In the genomic region with DNA sequence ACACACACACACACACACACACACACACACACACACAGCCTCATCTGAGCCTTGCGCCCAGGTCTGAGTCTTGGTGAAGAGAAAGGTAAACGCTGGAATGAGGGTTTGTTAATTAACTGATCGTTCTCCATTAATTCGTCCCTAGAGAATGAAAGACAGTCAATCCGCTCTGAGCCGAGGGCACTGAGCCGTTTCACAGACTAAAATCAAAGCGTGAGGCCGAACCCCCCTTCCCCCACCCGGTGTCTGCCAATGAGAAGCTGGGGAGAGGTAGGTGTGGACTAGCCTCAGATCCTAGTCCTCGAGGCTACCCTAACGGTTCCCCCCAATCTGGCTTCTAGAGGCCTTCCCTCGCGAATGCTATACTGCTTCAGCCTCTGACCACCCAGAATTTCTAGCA, we compare ENCODE assay signal across 12 mouse cellular contexts. TPM values are rescaled to one million over a fixed set of nuclear protein-coding genes. Genes with fewer than 3 reads are reported as not detected.
A peak's percentile ranks its signal among the peaks of the same experiment; 100 is the strongest.
DNase-seq lines count a peak whose midpoint lies in the region; ATAC-seq lines count a peak whose summit lies in the region.
"Had no signal": no experiment of that assay in that cellular context is flagged by ENCODE, and none has a peak within 500 bp of the region (broad histone marks: within the 10 kb centered on the region; RNA-seq: fewer than 3 reads in every experiment).

No protein-coding gene starts in this region.

- WGBS in midbrain, embryonic 11.5 days = 1% methylated on average over 14 of the region's 14 CpGs

- no peak for ATAC-seq in midbrain, embryonic 11.5 days (ENCODE audit: low FRiP score)

- H3K9ac ChIP-seq in midbrain, embryonic 11.5 days (ENCODE audit: low read length) = peak overlapping the region; percentile 76
- H3K9ac ChIP-seq: heart, embryonic 15.5 days had no signal

- peak overlapping the region; percentile 59 for H3K4me3 ChIP-seq in midbrain, embryonic 11.5 days (ENCODE audit: low read depth, low read length)

- peak; percentile 32 for DNase-seq in embryo, embryonic 10.5 days (ENCODE audit: low spot score)
- no peak for DNase-seq in embryo, embryonic 10 days (ENCODE audit: low spot score)
- peak; percentile 45 for DNase-seq in retina, postnatal 1 day
- DNase-seq in retina, embryonic 14.5 days (ENCODE audit: low spot score) = no peak
- DNase-seq in midbrain, embryonic 11.5 days (ENCODE audit: low spot score, missing footprints) = peak; percentile 96
- DNase-seq in T-cell, adult 2 months (ENCODE audit: low spot score) = no peak
- no peak for DNase-seq in lung, adult 18-20 months
- no peak for DNase-seq in right cerebral cortex, adult 2 months (ENCODE audit: low spot score in 2 of 2)
- DNase-seq: adrenal gland, postnatal 25 days; gastrocnemius, postnatal 36 days had no signal

- no peaks in the 10 kb centered on the region for H3K36me3 ChIP-seq in midbrain, embryonic 11.5 days (ENCODE audit: control insufficient read depth, insufficient read depth, low read length)
- H3K36me3 ChIP-seq: heart, embryonic 15.5 days had no signal

- peak overlapping the region; percentile 84 for H3K4me2 ChIP-seq in midbrain, embryonic 11.5 days

- H3K9me3 ChIP-seq in midbrain, embryonic 11.5 days (ENCODE audit: control insufficient read depth, low read length) = no peaks in the 10 kb centered on the region
- H3K9me3 ChIP-seq: heart, embryonic 15.5 days had no signal

- H3K4me1 ChIP-seq in midbrain, embryonic 11.5 days (ENCODE audit: control insufficient read depth, insufficient read depth, low read length) = peaks cover 41% of the 10 kb centered on the region

- H3K27ac ChIP-seq in midbrain, embryonic 11.5 days (ENCODE audit: low read depth, low read length) = peak overlapping the region; percentile 62; the same call in 1 of the 2 replicates
- H3K27ac ChIP-seq: heart, embryonic 15.5 days; macrophage had no signal

- peaks cover 77% of the 10 kb centered on the region for H3K27me3 ChIP-seq in midbrain, embryonic 11.5 days (ENCODE audit: control insufficient read depth, insufficient read depth, low read length)

RNA-seq across cellular contexts. Expression of a gene that starts 2.8 kb away (rescaled TPM):
- polyA plus RNA-seq in midbrain, embryonic 11.5 days (2014; fragmentation: Nextera tagmentation; extraction: Ambion mirVana) = 14.7 and 14.8 TPM in 2 replicates
- polyA plus RNA-seq: heart, embryonic 15.5 days; macrophage had no signal

Comparison
In these comparisons a context has a peak if more than half of its experiments do, and no peak if none do; other contexts are left out.
1. DNase-seq: peak in embryo, embryonic 10.5 days (single experiment), retina, postnatal 1 day (single experiment) and midbrain, embryonic 11.5 days (single experiment); none in embryo, embryonic 10 days (single experiment), retina, embryonic 14.5 days (single experiment), T-cell, adult 2 months (single experiment), lung, adult 18-20 months (0 of 2) and right cerebral cortex, adult 2 months (0 of 2).